Mouse (Mus musculus): Measurements from ENCODE around the gene C87436. TPM values are rescaled to one million over a fixed set of nuclear protein-coding genes. Genes with fewer than 3 reads are reported as not detected.
"Not testable (repeated sequence)": the region's sequence is repeated elsewhere in the genome, so short reads cannot be mapped to it uniquely, and the experiment has no call there.

Gene C87436
- polyA plus RNA-seq, 1 experiment from 2014 or later: 22.8 TPM

DNA sequence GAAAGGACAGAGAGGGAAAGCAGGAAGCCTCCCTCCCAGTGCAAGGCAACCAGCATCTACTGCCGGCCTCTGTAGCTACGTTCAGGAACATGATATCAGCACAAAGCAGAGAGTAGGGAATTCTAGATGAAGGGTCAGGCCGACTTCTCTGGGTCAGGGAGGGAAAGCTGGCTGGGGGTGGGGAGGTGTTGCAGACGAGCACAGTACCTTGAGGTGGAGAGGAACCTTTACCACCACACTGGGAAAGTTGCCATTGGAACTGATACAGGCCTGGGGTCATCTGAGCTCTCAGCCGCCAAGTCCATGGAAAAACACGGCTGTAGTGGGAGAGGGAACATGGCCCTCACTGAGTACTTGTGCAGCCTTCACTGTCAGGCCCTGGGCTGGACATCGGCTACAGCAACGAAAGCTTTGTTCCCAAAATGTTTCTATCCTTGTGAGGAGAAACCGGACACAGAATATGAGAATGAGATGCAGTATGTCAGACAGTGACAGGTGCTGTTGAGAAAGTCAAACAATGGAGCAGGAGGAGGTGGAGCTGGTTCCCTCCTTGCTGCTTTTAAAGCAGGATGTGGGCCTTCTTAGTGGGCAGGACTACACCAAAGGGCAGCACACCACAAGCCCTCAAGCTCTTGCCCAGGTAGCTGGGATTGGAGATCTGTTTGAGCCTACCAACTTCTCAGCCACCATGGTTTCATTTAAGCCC, 37.4 kb downstream of the C87436 start:
- Histone ChIP-seq H3K9me3 (replicated peaks) (no peaks in the 10 kb centered on the region), H3K27ac (replicated peaks) (no peak overlapping the region), H3K4me3 (no peak overlapping the region), H3K4me1 (peaks cover 28% of the 10 kb centered on the region), H3K27me3 (ENCODE audit: low read depth, poor library complexity, severe bottlenecking) (no peaks in the 10 kb centered on the region), H3K36me3 (peaks cover 2% of the 10 kb centered on the region; the same call in 1 of the 2 replicates)
- WGBS: 84% methylated on average over 9 of the region's 9 CpGs
- no peak for DNase-seq (ENCODE audit: low spot score)

GRCm38 (mm10) chr6:86476931-86477330, 38.8 kb downstream of the C87436 start:
- DNase-seq (ENCODE audit: low spot score): no peak
- Histone ChIP-seq H3K27me3 (ENCODE audit: low read depth, poor library complexity, severe bottlenecking) (no peaks in the 10 kb centered on the region), H3K4me1 (peaks cover 23% of the 10 kb centered on the region), H3K4me3 (no peak overlapping the region), H3K9me3 (replicated peaks) (no peaks in the 10 kb centered on the region), H3K27ac (replicated peaks) (no peak overlapping the region), H3K36me3 (no peaks in the 10 kb centered on the region)
- 87% methylated on average over 5 of the region's 5 CpGs for WGBS

- Histone ChIP-seq H3K4me3 (no peak overlapping the region), H3K27me3 (ENCODE audit: low read depth, poor library complexity, severe bottlenecking) (no peaks in the 10 kb centered on the region), H3K27ac (replicated peaks) (no peak overlapping the region), H3K36me3 (no peaks in the 10 kb centered on the region), H3K9me3 (replicated peaks) (no peaks in the 10 kb centered on the region), H3K4me1 (peaks cover 9% of the 10 kb centered on the region)
- no peak for DNase-seq (ENCODE audit: low spot score)
- WGBS: 69% methylated on average over 3 of the region's 3 CpGs
Observed at GRCm38 (mm10) chr6:86479311-86479710, 41.1 kb downstream of the C87436 start.

DNA sequence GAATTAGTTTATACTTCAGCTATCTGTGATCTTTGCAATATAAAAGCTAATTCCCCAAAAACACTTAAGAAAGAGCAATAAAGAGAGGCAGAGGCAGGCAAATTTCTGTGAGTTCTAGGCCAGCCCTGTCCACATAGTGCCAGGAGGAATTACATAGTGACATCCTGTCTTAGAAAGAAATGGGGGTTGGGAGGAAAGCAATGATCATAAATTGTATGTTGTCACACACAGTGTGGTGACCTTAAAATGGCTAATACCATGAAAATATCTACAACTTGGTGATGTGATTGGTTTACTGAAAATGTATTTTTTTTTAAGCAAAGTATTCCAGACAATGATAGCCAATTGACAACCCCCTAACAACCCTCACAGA, 41.6 kb downstream of the C87436 start:
- H3K4me1 ChIP-seq: peaks cover 9% of the 10 kb centered on the region
- H3K27me3 ChIP-seq (ENCODE audit: low read depth, poor library complexity, severe bottlenecking): no peaks in the 10 kb centered on the region
- DNase-seq (ENCODE audit: low spot score): no peak
- no peaks in the 10 kb centered on the region for H3K9me3 ChIP-seq (replicated peaks)
- no peaks in the 10 kb centered on the region for H3K36me3 ChIP-seq
- H3K27ac ChIP-seq (replicated peaks): no peak overlapping the region
- H3K4me3 ChIP-seq: no peak overlapping the region

DNA sequence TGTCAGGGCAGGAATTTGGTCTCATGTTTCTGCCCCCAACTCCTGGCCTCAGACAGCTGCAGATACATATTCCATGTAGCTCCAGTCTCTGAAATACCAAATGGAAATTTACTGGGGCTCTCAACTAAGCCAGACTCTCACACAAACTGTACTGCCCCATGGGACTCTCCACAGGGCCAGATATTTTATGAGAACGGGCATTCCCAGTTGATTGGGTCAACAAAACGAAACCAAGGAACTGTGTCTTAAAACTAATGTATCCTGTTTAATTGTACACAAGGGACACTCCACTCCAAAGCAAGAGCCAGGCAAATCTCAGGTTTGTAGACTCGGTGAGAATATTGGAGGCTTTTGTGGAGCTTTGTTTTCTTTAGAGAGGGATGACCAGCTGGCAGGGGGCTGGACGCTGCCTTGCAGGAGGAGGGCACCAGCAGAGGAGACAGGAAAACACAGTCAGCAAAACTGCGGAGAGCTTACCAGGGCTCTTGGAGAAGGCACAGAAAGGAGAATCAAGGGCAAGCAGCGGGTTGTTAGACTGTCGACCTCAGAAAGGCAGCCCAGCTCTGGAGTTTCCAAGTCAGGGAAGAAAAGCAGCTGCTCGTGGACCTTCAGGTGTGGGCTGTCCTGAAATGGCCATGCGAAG, 42.1 kb downstream of the C87436 start:
- H3K4me1 ChIP-seq: peaks cover 9% of the 10 kb centered on the region
- peak overlapping the region; percentile 33; the same call in 1 of the 2 replicates for H3K27ac ChIP-seq (replicated peaks)
- H3K4me3 ChIP-seq: no peak overlapping the region
- H3K36me3 ChIP-seq: no peaks in the 10 kb centered on the region
- DNase-seq (ENCODE audit: low spot score): peak; percentile 22
- 47% methylated on average over 9 of the region's 9 CpGs for WGBS
- H3K27me3 ChIP-seq (ENCODE audit: low read depth, poor library complexity, severe bottlenecking): no peaks in the 10 kb centered on the region
- no peaks in the 10 kb centered on the region for H3K9me3 ChIP-seq (replicated peaks)

GRCm38 (mm10) chr6:86481871-86482270, 43.7 kb downstream of the C87436 start:
- no peaks in the 10 kb centered on the region for H3K27me3 ChIP-seq (ENCODE audit: low read depth, poor library complexity, severe bottlenecking)
- H3K9me3 ChIP-seq (replicated peaks): no peaks in the 10 kb centered on the region
- 93% methylated on average over 5 of the region's 5 CpGs for WGBS
- H3K4me3 ChIP-seq: no peak overlapping the region
- no peak overlapping the region for H3K27ac ChIP-seq (replicated peaks)
- no peak for DNase-seq (ENCODE audit: low spot score)
- H3K4me1 ChIP-seq: peaks cover 21% of the 10 kb centered on the region
- H3K36me3 ChIP-seq: no peaks in the 10 kb centered on the region

DNA sequence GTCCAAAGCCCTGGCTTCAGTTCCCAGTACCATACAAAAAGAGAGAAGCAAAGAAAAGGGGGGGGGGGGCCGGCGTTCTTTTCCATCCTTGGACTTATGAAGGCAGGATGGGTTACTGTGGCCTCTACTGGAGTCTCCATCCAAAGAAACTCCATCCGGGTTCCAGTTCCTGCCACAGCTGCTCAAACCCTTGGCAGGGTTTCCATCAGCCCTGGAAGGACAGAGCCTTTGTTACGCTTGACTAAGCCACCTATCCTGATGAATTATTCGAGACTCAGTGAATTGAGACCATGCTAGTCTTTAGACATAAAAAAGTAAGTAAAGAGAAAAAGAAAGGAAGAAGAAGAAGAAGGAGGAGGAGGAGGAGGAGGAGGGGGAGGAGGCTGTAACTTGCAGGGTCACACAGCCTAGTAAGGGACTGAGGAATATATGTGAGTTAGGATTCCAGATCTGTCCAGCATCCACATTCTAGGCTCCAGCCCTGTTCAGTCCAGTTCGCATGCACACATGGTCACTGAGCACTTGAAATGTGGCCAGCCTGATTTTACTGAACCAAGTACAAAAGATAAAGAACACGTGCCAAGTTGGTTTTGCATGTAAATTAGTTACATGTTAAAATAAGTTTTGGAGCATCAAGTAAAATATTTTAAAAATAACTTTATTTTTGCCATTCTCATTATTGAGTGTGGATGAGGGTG, 47.9 kb downstream of the C87436 start:
- Histone ChIP-seq H3K9me3 (replicated peaks) (no peaks in the 10 kb centered on the region), H3K27me3 (ENCODE audit: low read depth, poor library complexity, severe bottlenecking) (no peaks in the 10 kb centered on the region), H3K4me1 (peaks cover 27% of the 10 kb centered on the region), H3K36me3 (no peaks in the 10 kb centered on the region), H3K27ac (replicated peaks) (peak overlapping the region; percentile 98), H3K4me3 (no peak overlapping the region; the same call in 1 of the 2 replicates)
- DNase-seq (ENCODE audit: low spot score): no peak
- 65% methylated on average over 7 of the region's 7 CpGs for WGBS

DNA sequence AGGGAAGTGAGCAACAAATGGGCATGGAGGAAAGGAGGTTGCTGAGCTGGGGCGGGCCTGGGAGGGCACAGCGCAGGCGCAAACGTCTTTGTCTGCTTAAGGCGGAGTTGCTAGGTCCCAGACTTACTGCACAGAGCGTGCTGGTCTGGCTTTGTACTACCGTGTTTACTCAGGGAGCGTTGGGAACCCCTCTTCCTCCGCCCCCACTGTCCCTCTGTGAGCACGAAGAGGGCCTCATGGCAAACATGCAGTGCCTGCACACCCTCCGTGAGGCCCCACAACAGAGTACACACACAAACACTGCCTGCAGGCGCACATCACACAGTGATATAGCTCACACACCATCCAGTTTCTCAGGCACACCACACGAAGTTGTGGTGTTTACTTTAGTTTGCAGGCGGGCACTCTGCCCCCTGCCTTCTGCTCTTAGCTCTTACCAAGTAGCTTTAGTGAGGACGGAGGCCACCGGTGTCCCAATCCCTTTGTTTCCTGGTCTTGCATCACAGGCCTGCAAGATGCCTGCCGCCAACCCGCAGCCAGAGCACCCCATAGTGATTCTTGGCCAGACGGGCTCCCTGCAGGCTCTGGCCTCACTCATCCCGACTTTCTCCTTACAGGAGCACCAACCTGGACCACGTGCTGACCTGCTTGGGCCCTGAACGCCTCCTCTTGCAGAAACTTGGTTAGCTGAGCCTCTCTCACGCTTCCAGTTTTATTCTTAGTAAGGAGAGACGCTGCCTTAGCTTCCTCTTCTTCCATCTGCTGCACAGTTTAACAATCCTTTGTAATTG, 49.4 kb downstream of the C87436 start:
- Histone ChIP-seq H3K27me3 (ENCODE audit: low read depth, poor library complexity, severe bottlenecking) (no peaks in the 10 kb centered on the region), H3K4me1 (peaks cover 27% of the 10 kb centered on the region), H3K27ac (replicated peaks) (peak overlapping the region; percentile 98), H3K36me3 (no peaks in the 10 kb centered on the region), H3K4me3 (peak overlapping the region; percentile 43), H3K9me3 (replicated peaks) (no peaks in the 10 kb centered on the region)
- WGBS: 7% methylated on average over 24 of the region's 24 CpGs
- peak; percentile 88 for DNase-seq (ENCODE audit: low spot score)

- Histone ChIP-seq H3K9me3 (replicated peaks) (no peaks in the 10 kb centered on the region), H3K27me3 (ENCODE audit: low read depth, poor library complexity, severe bottlenecking) (no peaks in the 10 kb centered on the region), H3K4me3 (peak overlapping the region; percentile 43; the same call in 1 of the 2 replicates), H3K36me3 (no peaks in the 10 kb centered on the region), H3K4me1 (peaks cover 27% of the 10 kb centered on the region), H3K27ac (replicated peaks) (peak overlapping the region; percentile 98)
- no peak for DNase-seq (ENCODE audit: low spot score)
- WGBS: 51% methylated on average over 3 of the region's 3 CpGs
Observed at GRCm38 (mm10) chr6:86488149-86488485, 49.9 kb downstream of the C87436 start.

DNA sequence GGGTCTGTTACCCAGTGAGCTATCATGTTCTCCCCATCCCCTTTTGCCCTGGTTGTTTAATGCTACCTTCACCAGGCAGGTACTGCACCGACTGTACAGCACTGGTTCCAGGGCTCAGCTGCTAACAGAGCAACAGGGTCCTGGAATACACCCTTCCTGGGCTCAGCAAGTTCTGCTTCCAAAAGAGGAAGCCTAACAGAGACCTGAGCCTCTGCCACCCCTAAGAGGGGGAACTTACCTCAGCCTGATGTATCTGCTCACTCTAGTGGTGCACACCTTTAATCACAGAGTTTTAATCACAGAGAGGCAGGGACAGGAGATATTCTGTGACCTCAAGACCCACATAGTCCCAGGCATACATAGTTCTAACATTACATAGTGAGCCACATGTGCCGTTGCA, 51.8 kb downstream of the C87436 start:
- no peak overlapping the region for H3K27ac ChIP-seq (replicated peaks)
- H3K36me3 ChIP-seq: no peaks in the 10 kb centered on the region
- no peak for DNase-seq (ENCODE audit: low spot score)
- peaks cover 27% of the 10 kb centered on the region for H3K4me1 ChIP-seq
- H3K9me3 ChIP-seq (replicated peaks): no peaks in the 10 kb centered on the region
- H3K4me3 ChIP-seq: no peak overlapping the region
- WGBS: 99% methylated on average over 2 of the region's 2 CpGs
- H3K27me3 ChIP-seq (ENCODE audit: low read depth, poor library complexity, severe bottlenecking): no peaks in the 10 kb centered on the region

DNA sequence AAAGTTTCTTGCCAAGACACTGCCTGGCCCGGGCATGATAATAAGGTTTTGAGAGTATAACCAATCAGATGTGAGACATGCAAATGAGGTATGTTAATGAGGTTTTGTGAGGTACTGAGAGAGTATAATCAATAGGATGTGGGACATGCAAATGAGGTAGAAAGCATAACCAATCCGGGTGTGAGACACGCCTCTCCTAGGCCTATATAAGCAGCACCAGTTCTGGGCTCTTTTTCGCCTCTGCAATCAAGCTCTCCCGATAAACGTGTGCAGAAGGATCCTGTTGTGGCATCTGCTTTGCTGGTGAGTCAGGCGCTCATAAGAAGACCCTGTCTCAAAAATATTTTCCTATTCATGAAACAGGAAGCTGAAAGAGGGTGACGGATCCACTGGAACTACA, 52.2 kb downstream of the C87436 start:
- not testable (repeated sequence) for DNase-seq (ENCODE audit: low spot score); H3K4me3 ChIP-seq; H3K9me3 ChIP-seq (replicated peaks); H3K27ac ChIP-seq (replicated peaks); H3K36me3 ChIP-seq; H3K27me3 ChIP-seq (ENCODE audit: low read depth, poor library complexity, severe bottlenecking)
- 93% methylated on average over 8 of the region's 8 CpGs for WGBS
- peaks cover 28% of the 10 kb centered on the region for H3K4me1 ChIP-seq

DNA sequence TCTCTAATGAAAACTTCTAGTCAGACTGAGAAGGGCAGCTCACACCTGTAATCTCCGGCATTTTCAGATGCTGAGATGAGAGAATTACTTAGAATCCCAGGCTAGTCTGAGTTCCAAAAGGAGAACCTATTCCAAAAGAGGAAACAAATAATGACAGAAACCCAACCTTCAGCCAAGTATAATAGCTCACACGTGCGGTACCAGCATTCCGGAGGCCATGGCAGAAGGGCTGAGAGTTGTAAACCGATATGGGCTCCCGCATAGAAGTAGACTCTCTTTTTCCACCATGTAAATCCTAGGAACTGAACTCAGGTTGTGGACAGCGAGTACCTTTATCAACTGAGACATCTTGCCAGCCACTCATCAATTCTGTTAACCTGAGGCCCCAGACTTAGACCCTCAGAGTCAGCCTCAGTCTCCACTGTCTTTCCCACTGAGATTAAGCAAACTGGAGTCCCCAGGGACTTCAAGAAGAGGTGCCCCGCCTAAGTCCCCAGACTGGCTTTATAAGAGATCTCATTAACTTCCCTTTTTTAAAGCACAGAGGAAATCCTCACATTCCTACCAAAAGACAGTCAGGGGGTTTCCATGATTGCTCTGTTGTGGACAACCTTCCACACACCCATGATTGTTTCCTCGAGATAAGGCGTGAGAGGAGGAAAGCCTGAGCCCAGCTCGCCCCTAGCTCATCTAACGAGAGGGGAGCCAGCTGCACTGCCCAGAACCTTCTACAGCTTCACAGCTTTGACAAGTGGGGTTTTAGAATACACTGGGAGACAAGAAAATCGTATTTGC, 55.5 kb downstream of the C87436 start:
- no peaks in the 10 kb centered on the region for H3K27me3 ChIP-seq (ENCODE audit: low read depth, poor library complexity, severe bottlenecking)
- no peak overlapping the region for H3K27ac ChIP-seq (replicated peaks)
- WGBS: 81% methylated on average over 13 of the region's 13 CpGs
- H3K36me3 ChIP-seq: no peaks in the 10 kb centered on the region
- H3K4me3 ChIP-seq: no peak overlapping the region
- H3K9me3 ChIP-seq (replicated peaks): no peaks in the 10 kb centered on the region
- DNase-seq (ENCODE audit: low spot score): no peak
- H3K4me1 ChIP-seq: peaks cover 23% of the 10 kb centered on the region

Measured in midbrain, embryonic 10.5 days (tissue).